Mouse (Mus musculus) lung, embryonic 16.5 days (tissue): ENCODE data around the gene Gm49353. TPM values are rescaled to one million over a fixed set of nuclear protein-coding genes. Genes with fewer than 3 reads are reported as not detected.

Experiments used
- ATAC-seq: fragments of 200-750 bp; cut with Nextera tagmentation; 2 replicates; pipeline ENCODE4 v1.8.0; 2017; ENCODE audit warnings: low read depth, mild to moderate bottlenecking, moderate library complexity
- H3K27ac ChIP-seq: fragments of 300-500 bp; sonication (generic); 2 replicates; pipeline ENCODE4 v1.5.1; 2014; ENCODE audit warnings: mild to moderate bottlenecking, control low read depth, low read length
- H3K27me3 ChIP-seq: fragments of 300-500 bp; sonication (generic); 2 replicates; pipeline ENCODE4 v1.6.1; 2014; ENCODE audit warnings: low read depth, low read length, mixed read lengths; ENCODE audit not compliant: control insufficient read depth, insufficient read depth
- H3K36me3 ChIP-seq: fragments of 300-500 bp; sonication (generic); 2 replicates; pipeline ENCODE4 v1.6.1; 2014; ENCODE audit warnings: low read length; ENCODE audit not compliant: control insufficient read depth, insufficient read depth
- H3K4me1 ChIP-seq: fragments of 300-500 bp; sonication (generic); replicated peaks from 2 replicates; pipeline ENCODE4 v1.6.1; 2014; ENCODE audit warnings: low read length, mixed read lengths; ENCODE audit not compliant: control insufficient read depth, insufficient read depth
- H3K4me2 ChIP-seq: fragments of 300-500 bp; sonication (generic); 2 replicates; pipeline ENCODE4 v1.6.1; 2014; ENCODE audit warnings: low read depth, low read length, control low read depth
- H3K4me3 ChIP-seq: fragments of 300-500 bp; sonication (generic); 2 replicates; pipeline ENCODE4 v1.5.1; 2014; ENCODE audit warnings: mild to moderate bottlenecking, low read length, control low read depth
- H3K9ac ChIP-seq: fragments of 300-500 bp; sonication (generic); 2 replicates; pipeline ENCODE4 v1.6.1; 2014; ENCODE audit warnings: low read length, control low read depth
- H3K9me3 ChIP-seq: fragments of 300-500 bp; sonication (generic); 2 replicates; pipeline ENCODE4 v1.6.1; 2016; ENCODE audit warnings: low read length; ENCODE audit not compliant: control insufficient read depth
- WGBS: fragments of 180-500 bp; shearing (Covaris S2); extraction: QIAGEN DNeasy Blood & Tissue Kit; methylation state at CpG from one replicate; pipeline ENCODE4 v1.1.7; 2014; 5-methylcytosine and 5-hydroxymethylcytosine counted together
- polyA plus RNA-seq: library from polyadenylated mRNA; unstranded; fragments of >200 nt; fragmentation: Nextera tagmentation; extraction: Ambion mirVana; gene quantifications from 2 replicates; pipeline ENCODE4 v1.2.1, GENCODE M21; 2015

Gene Gm49353
- not detected in 2 replicates for polyA plus RNA-seq

- Histone ChIP-seq H3K36me3 (no peaks in the 10 kb centered on the region), H3K9ac (no peak within 1 kb of the TSS), H3K27ac (no peak within 1 kb of the TSS), H3K4me3 (no peak within 1 kb of the TSS), H3K4me1 (no peaks in the 10 kb centered on the region), H3K9me3 (peaks cover 4% of the 10 kb centered on the region; the same call in 1 of the 2 replicates), H3K27me3 (no peaks in the 10 kb centered on the region), H3K4me2 (no peak within 1 kb of the TSS)
- 77% methylated on average over 7 of the region's 7 CpGs for WGBS
- ATAC-seq = no peak
These were observed at the start of gene Gm49353 for GRCm38 (mm10) chr10:29198642-29199041. Gene Gm49353 (plus strand): TSS chr10:29198954.

DNA sequence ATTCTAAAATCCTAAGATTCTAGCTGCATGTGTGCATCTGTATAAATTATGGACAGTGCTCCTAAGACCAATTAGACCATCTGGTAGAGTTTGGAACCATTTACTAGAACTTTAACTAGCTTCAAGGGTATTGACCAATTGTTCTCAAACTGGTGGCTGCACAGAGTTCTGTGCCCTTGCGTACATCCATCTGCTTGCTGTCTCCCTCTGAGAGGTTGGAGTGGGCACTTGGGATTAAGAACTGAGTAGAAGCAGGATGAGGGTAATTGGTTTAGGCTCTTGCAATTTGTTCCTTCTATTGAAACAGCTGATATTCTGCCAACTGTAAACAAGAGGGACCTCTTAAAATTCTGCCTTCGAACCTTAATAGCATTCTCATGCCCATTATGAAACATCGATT lies 43.5 kb upstream of the Gm49353 start:
- ATAC-seq = no peak
- H3K36me3 ChIP-seq = no peaks in the 10 kb centered on the region
- H3K9ac ChIP-seq = no peak overlapping the region
- H3K27me3 ChIP-seq = no peaks in the 10 kb centered on the region
- no peak overlapping the region for H3K4me2 ChIP-seq
- H3K9me3 ChIP-seq = no peaks in the 10 kb centered on the region
- H3K4me1 ChIP-seq = no peaks in the 10 kb centered on the region
- no peak overlapping the region for H3K27ac ChIP-seq
- no peak overlapping the region for H3K4me3 ChIP-seq
- 83% methylated on average over 3 of the region's 3 CpGs for WGBS

GRCm38 (mm10) chr10:29161664-29162063 lies 37.1 kb upstream of the Gm49353 start:
- ATAC-seq = no peak
- Histone ChIP-seq H3K4me3 (no peak overlapping the region), H3K36me3 (no peaks in the 10 kb centered on the region), H3K9me3 (no peaks in the 10 kb centered on the region), H3K9ac (no peak overlapping the region), H3K4me1 (no peaks in the 10 kb centered on the region), H3K27me3 (no peaks in the 10 kb centered on the region), H3K4me2 (no peak overlapping the region), H3K27ac (no peak overlapping the region)
- 67% methylated on average over 2 of the region's 2 CpGs for WGBS

GRCm38 (mm10) chr10:29173778-29174177 lies 25.0 kb upstream of the Gm49353 start:
- Histone ChIP-seq H3K27me3 (no peaks in the 10 kb centered on the region), H3K9ac (no peak overlapping the region), H3K27ac (no peak overlapping the region), H3K4me2 (no peak overlapping the region), H3K4me1 (no peaks in the 10 kb centered on the region), H3K9me3 (no peaks in the 10 kb centered on the region), H3K4me3 (no peak overlapping the region), H3K36me3 (no peaks in the 10 kb centered on the region)
- ATAC-seq = no peak
- WGBS = 70% methylated on average over 2 of the region's 2 CpGs

GRCm38 (mm10) chr10:29175656-29176055 lies 23.1 kb upstream of the Gm49353 start:
- Histone ChIP-seq H3K9ac (no peak overlapping the region), H3K36me3 (no peaks in the 10 kb centered on the region), H3K9me3 (no peaks in the 10 kb centered on the region), H3K27me3 (no peaks in the 10 kb centered on the region), H3K4me3 (no peak overlapping the region), H3K4me2 (no peak overlapping the region), H3K4me1 (no peaks in the 10 kb centered on the region), H3K27ac (no peak overlapping the region)
- ATAC-seq = no peak
- 70% methylated on average over 3 of the region's 3 CpGs for WGBS

- no peak overlapping the region for H3K4me3 ChIP-seq
- no peaks in the 10 kb centered on the region for H3K36me3 ChIP-seq
- WGBS = 82% methylated on average over 4 of the region's 4 CpGs
- H3K9ac ChIP-seq = no peak overlapping the region
- H3K4me2 ChIP-seq = no peak overlapping the region
- H3K9me3 ChIP-seq = no peaks in the 10 kb centered on the region
- H3K27ac ChIP-seq = no peak overlapping the region
- no peaks in the 10 kb centered on the region for H3K27me3 ChIP-seq
- H3K4me1 ChIP-seq = no peaks in the 10 kb centered on the region
- no peak for ATAC-seq
These were observed 21.9 kb upstream of the Gm49353 start for GRCm38 (mm10) chr10:29176881-29177280.

- no peaks in the 10 kb centered on the region for H3K27me3 ChIP-seq
- H3K4me2 ChIP-seq = no peak overlapping the region
- no peak for ATAC-seq
- WGBS = 42% methylated on average over 2 of the region's 2 CpGs
- H3K36me3 ChIP-seq = no peaks in the 10 kb centered on the region
- H3K9me3 ChIP-seq = no peaks in the 10 kb centered on the region
- H3K9ac ChIP-seq = no peak overlapping the region
- no peak overlapping the region for H3K27ac ChIP-seq
- H3K4me3 ChIP-seq = no peak overlapping the region
- H3K4me1 ChIP-seq = no peaks in the 10 kb centered on the region
These were observed 20.8 kb upstream of the Gm49353 start for GRCm38 (mm10) chr10:29178003-29178402.

- Histone ChIP-seq H3K9ac (no peak overlapping the region), H3K9me3 (no peaks in the 10 kb centered on the region), H3K36me3 (no peaks in the 10 kb centered on the region), H3K4me2 (no peak overlapping the region), H3K27ac (no peak overlapping the region), H3K27me3 (no peaks in the 10 kb centered on the region), H3K4me1 (no peaks in the 10 kb centered on the region), H3K4me3 (no peak overlapping the region)
- WGBS = 89% methylated on average over 3 of the region's 3 CpGs
- ATAC-seq = no peak
These were observed 18.5 kb upstream of the Gm49353 start for GRCm38 (mm10) chr10:29180210-29180609.

DNA sequence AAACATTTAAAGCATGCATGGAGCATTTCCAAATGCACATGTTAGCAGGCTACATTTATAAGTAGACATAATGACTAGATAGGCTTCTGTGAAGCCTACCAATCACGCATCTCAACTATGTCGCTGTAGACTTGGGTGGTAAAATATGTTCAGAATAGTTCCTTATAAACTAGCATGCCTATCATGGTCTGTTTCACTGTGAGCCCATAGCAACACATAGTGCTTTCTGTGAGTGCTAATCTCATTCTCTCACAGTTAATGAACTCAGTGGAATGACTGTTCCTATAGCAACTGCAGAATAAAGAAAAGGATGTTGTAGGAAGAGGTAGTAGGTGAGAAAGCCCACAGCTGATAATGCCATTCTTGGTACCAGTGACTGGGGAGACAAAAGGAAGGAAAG lies 17.7 kb upstream of the Gm49353 start:
- Histone ChIP-seq H3K4me3 (no peak overlapping the region), H3K9me3 (no peaks in the 10 kb centered on the region), H3K27ac (no peak overlapping the region), H3K27me3 (no peaks in the 10 kb centered on the region), H3K4me2 (no peak overlapping the region), H3K36me3 (no peaks in the 10 kb centered on the region), H3K9ac (no peak overlapping the region), H3K4me1 (no peaks in the 10 kb centered on the region)
- WGBS = 76% methylated on average over 2 of the region's 2 CpGs
- ATAC-seq = no peak

DNA sequence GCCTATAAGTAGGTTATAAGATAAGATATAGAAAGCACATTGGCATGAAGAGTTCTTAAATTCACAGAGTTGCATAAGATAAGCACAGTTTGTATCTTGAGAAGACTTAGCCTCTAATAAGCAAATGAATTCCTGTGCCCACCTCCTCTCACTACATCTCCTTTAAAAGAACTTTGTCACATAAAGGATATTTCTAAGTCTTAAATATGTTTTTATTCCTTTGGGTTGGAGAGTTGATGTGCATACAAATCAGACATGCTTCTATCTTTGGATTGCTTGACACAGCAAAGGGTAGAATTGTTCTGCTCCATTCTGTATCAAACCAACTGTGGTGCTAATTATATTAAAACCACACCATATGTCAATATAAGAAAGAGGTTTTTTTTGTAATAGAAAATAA lies 5.0 kb upstream of the Gm49353 start:
- H3K9ac ChIP-seq = no peak overlapping the region
- no peaks in the 10 kb centered on the region for H3K27me3 ChIP-seq
- no peak for ATAC-seq
- H3K36me3 ChIP-seq = no peaks in the 10 kb centered on the region
- H3K4me3 ChIP-seq = no peak overlapping the region
- no peak overlapping the region for H3K4me2 ChIP-seq
- no peak overlapping the region for H3K27ac ChIP-seq
- H3K4me1 ChIP-seq = no peaks in the 10 kb centered on the region
- peaks cover 4% of the 10 kb centered on the region; the same call in 1 of the 2 replicates for H3K9me3 ChIP-seq
